Comparison of ENCODE assay signal across 35 mouse cellular contexts in the genomic region with DNA sequence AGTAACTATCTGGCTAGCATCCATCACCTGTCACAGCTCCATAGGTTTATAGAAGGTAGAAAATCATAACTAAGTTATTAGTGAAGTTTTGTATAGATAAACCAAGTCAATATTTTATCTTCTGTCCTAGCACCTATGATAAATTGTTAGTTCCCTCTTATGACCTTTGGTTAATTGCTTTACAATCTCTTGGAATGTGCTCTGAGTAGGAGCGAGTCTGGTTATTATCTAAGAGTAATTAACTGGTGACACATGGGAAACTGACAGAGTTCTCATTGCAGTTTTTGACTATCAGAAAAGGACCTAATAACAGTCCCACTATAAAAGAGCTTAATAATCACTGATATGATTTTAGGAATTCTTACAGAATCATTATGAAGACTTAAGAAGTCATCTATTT. TPM values are rescaled to one million over a fixed set of nuclear protein-coding genes. Genes with fewer than 3 reads are reported as not detected.
"Had no signal": no experiment of that assay in that cellular context is flagged by ENCODE, and none has a peak within 500 bp of the region (broad histone marks: within the 10 kb centered on the region; RNA-seq: fewer than 3 reads in every experiment).

No protein-coding gene starts in this region.

- DNase-seq: heart, postnatal 10 days; heart, postnatal 14 days; heart, postnatal 36 days; heart, postnatal 4 days; kidney, adult 11 months; kidney, adult 18-20 months; kidney, adult 8-10 months; kidney, postnatal 10 days; kidney, postnatal 14 days; kidney, postnatal 25 days; kidney, postnatal 4 days; layer of hippocampus, adult 9-11 months; layer of hippocampus, postnatal 36 days had no signal

- H3K4me2 ChIP-seq: heart, embryonic 11.5 days; heart, embryonic 12.5 days; heart, embryonic 13.5 days; heart, embryonic 15.5 days; hindbrain, embryonic 12.5 days; hindbrain, embryonic 13.5 days; hindbrain, embryonic 15.5 days; kidney, embryonic 15.5 days had no signal

- H3K27ac ChIP-seq: heart, embryonic 10.5 days; heart, embryonic 13.5 days; heart, embryonic 15.5 days; hindbrain, embryonic 10.5 days; hindbrain, embryonic 12.5 days; hindbrain, embryonic 13.5 days; hindbrain, embryonic 15.5 days; hindbrain, postnatal 0 days; kidney, embryonic 15.5 days; kidney, postnatal 0 days; layer of hippocampus, adult 2 months; left cerebral cortex, adult 2 months had no signal

- H3K4me1 ChIP-seq: heart, embryonic 10.5 days; heart, embryonic 12.5 days; heart, embryonic 13.5 days; heart, embryonic 15.5 days; hindbrain, embryonic 10.5 days; hindbrain, embryonic 12.5 days; hindbrain, embryonic 13.5 days; hindbrain, embryonic 15.5 days; kidney, embryonic 15.5 days had no signal

- H3K4me3 ChIP-seq: heart, embryonic 10.5 days; heart, embryonic 12.5 days; heart, embryonic 13.5 days; heart, embryonic 15.5 days; hindbrain, embryonic 10.5 days; hindbrain, embryonic 12.5 days; hindbrain, embryonic 13.5 days; hindbrain, embryonic 15.5 days; kidney, embryonic 15.5 days; layer of hippocampus, adult 2 months; left cerebral cortex, adult 2 months had no signal

- H3K9ac ChIP-seq: heart, embryonic 12.5 days; heart, embryonic 13.5 days; heart, embryonic 15.5 days; hindbrain, embryonic 12.5 days; hindbrain, embryonic 13.5 days; hindbrain, embryonic 15.5 days; kidney, embryonic 15.5 days had no signal

- H3K9me3 ChIP-seq: heart, embryonic 10.5 days; heart, embryonic 12.5 days; heart, embryonic 13.5 days; heart, embryonic 15.5 days; hindbrain, embryonic 10.5 days; hindbrain, embryonic 12.5 days; hindbrain, embryonic 13.5 days; hindbrain, embryonic 15.5 days; kidney, embryonic 15.5 days had no signal

- H3K36me3 ChIP-seq: heart, embryonic 10.5 days; heart, embryonic 12.5 days; heart, embryonic 13.5 days; heart, embryonic 15.5 days; hindbrain, embryonic 10.5 days; hindbrain, embryonic 12.5 days; hindbrain, embryonic 13.5 days; hindbrain, embryonic 15.5 days; kidney, embryonic 15.5 days had no signal

- ATAC-seq: hindbrain, embryonic 16.5 days; inflammation-experienced regulatory T-cells, adult 6 months had no signal

- H3K27me3 ChIP-seq: heart, embryonic 12.5 days; heart, embryonic 13.5 days; heart, embryonic 15.5 days; hindbrain, embryonic 12.5 days; hindbrain, embryonic 13.5 days; hindbrain, embryonic 15.5 days; kidney, embryonic 15.5 days had no signal

RNA-seq across cellular contexts. Expression of gene Sfrp4, which starts 20.6 kb away (rescaled TPM):
- polyA plus RNA-seq: inflammation-experienced regulatory T-cells, adult 6 months had no signal

RNA-seq across cellular contexts. Expression of gene Nme8, which starts 54.1 kb away (rescaled TPM):
- polyA plus RNA-seq: heart, embryonic 10.5 days; heart, embryonic 11.5 days; heart, embryonic 12.5 days; hindbrain, embryonic 10.5 days; hindbrain, embryonic 11.5 days; hindbrain, embryonic 12.5 days; hindbrain, embryonic 13.5 days; inflammation-experienced regulatory T-cells, adult 6 months; intestine, embryonic 14.5 days; kidney, adult 2 months; kidney, embryonic 14.5 days; kidney, embryonic 15.5 days; kidney, embryonic 16.5 days; kidney, postnatal 0 days; large intestine, adult 2 months had no signal
